Mouse (Mus musculus) Patski (cell line): ENCODE data around the gene Flywch1. TPM values are rescaled to one million over a fixed set of nuclear protein-coding genes. Genes with fewer than 3 reads are reported as not detected.

Experiments used
- ATAC-seq: fragments of 100-300 bp; one replicate; pipeline ENCODE4 v1.8.0; 2021
- CTCF ChIA-PET: fragments of 350-600 bp; sonication (Branson Sonifier 250); formaldehyde crosslinking; loops from one replicate; lab custom pipeline; 2022; ENCODE audit warnings: inconsistent platforms; lab: Charles Lee
- POLR2A ChIA-PET: fragments of 350-600 bp; sonication (Branson Sonifier 250); formaldehyde crosslinking; loops from one replicate; lab custom pipeline; 2022; ENCODE audit warnings: antibody characterized with exemption, inconsistent platforms; lab: Charles Lee
- DNase-seq: peaks from one replicate; pipeline ENCODE4 v3.0.0-alpha.2; 2011; ENCODE audit warnings: low read depth, low spot score
- H3K27me3 ChIP-seq: fragments of 371-371 bp; one replicate; pipeline ENCODE4 v1.5.1; 2021
- CTCF ChIP-seq: fragments of 100-300 bp; IDR thresholded peaks from one replicate; pipeline ENCODE4 v1.5.1; 2021
- in situ Hi-C: fragments of 300-500 bp; cut with MboI; formaldehyde crosslinking; loops from 3 replicates; pipeline ENCODE4 v1.11.1; 2018; ENCODE audit warnings: low pct_unique_long_range_greater_than_20kb, mixed read lengths
- polyA plus RNA-seq: library from polyadenylated mRNA; unstranded; gene quantifications from one replicate; pipeline ENCODE4 v1.2.3, GENCODE M21; 2021

The Flywch1 gene
- polyA plus RNA-seq, 1 experiment from 2014 or later = 96.0 TPM

DNA sequence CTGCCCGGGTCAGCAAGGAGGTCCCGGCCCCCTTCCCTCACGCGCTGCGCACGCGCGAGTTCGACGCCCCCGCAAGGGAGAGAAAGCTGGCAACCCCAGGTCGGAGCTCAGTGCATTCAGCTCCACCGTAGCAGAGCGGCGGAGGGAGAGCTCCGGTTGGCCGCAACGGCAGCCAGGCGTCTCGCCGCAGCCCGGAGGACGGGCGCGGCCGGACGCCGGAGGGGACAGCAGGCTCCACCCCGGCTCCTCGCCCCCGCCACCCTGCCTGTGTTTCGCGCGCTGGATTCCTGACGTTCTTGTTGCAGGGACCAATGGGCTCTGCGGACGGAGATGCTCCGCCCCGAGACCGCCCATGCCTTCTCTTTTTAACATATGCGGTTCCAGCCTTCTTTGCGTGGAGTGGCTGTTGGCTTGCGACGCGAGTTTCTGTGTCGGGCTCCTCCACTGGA lies 31.2 kb downstream of the Flywch1 start:
- ChIA-PET POLR2A (interaction anchor here (0.6 to 1.2 kb wide), 2 partner anchors 11 to 13 kb away, joined by 4 to 5 read pairs; no protein-coding TSS in a partner anchor), CTCF (interaction anchor here (1.0 to 1.5 kb wide), 3 partner anchors 9 to 34 kb away, joined by 4 to 5 read pairs (median 4); no protein-coding TSS in a partner anchor)
- in situ Hi-C loops = no loop called here
- DNase-seq (no peak), ATAC-seq (peak; percentile 76)
- TF ChIP-seq CTCF = no peak
- peaks cover 4% of the 10 kb centered on the region for H3K27me3 ChIP-seq

DNA sequence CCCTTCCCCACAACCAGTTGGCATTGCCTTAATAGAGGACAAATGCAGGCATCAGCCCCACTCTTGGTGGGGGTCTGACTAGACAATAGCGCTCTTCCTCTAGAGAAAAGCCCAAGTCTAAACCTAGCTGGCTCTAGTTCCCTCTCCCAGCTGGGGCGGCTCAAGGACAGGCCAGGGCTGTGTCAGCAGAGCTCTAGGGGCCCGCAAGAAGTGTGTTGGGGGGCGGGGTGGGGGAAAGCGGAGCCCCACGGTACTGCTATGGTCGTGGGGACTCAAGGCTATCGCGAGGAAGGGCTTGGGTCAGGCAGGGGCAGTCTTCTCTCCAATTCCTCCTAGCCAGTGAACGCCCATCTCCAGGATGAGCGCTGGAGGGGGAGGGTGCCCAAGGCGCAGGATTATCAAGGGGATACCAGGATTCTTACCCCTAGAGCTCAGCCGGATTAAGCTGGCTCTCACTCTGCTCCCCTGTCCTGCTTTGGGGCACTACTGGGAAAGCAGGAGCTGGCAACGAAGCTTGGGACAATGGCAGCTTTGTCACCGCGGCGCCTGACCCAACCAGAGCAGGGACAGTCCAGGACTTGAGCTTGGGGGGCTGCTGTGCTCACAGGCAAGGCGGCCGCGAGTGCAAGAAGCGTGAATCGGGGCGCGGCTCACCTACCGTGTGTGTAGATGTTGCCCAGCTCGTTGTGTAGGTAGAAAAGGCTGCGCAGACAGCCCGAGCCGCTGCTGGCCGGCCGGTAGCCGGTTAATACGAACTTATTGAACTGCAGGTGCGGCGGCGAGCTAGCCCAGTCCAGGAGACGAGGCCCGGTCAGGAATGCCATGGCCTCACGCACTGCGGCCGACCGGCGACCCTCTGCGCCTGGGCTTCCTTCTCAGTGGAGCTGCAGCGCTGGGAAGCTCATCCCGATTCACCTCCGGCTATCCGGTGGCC lies 31.9 kb downstream of the Flywch1 start:
- ChIA-PET POLR2A (interaction anchor here (1.2 kb wide), 1 partner anchor 13 kb away, joined by 4 read pairs; no protein-coding TSS in a partner anchor), CTCF (interaction anchor here (0.9 to 1.6 kb wide), 6 partner anchors 9 to 33 kb away, joined by 3 to 5 read pairs (median 4); no protein-coding TSS in a partner anchor)
- ATAC-seq (peak; percentile 11), DNase-seq (no peak)
- no peak for TF ChIP-seq CTCF
- in situ Hi-C loops = no loop called here
- H3K27me3 ChIP-seq = no peaks in the 10 kb centered on the region

DNA sequence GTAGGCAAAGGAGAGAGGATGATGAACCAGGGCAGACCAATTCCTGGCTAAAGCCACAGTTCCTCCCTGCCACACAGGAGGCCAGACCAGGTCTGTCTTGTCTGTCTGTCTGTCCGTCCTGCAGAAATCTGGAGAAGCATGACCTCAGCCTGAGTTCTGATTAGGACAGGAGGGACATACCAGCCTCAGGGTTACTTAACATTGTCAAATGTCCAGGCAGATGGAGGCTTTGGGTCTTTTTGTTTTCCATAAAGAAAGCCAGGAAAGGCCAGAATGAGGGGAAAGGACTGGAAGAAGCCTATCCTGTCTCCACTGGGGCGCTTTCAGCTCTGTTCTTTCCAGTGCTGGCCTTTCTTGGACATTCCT lies 32.6 kb downstream of the Flywch1 start:
- ATAC-seq (no peak), DNase-seq (no peak)
- ChIA-PET CTCF (interaction anchor here (1.5 to 1.6 kb wide), 2 partner anchors 10 to 14 kb away, joined by 3 to 5 read pairs; no protein-coding TSS in a partner anchor), POLR2A (no interaction called here)
- no peaks in the 10 kb centered on the region for H3K27me3 ChIP-seq
- in situ Hi-C loops = no loop called here
- TF ChIP-seq CTCF = no peak

DNA sequence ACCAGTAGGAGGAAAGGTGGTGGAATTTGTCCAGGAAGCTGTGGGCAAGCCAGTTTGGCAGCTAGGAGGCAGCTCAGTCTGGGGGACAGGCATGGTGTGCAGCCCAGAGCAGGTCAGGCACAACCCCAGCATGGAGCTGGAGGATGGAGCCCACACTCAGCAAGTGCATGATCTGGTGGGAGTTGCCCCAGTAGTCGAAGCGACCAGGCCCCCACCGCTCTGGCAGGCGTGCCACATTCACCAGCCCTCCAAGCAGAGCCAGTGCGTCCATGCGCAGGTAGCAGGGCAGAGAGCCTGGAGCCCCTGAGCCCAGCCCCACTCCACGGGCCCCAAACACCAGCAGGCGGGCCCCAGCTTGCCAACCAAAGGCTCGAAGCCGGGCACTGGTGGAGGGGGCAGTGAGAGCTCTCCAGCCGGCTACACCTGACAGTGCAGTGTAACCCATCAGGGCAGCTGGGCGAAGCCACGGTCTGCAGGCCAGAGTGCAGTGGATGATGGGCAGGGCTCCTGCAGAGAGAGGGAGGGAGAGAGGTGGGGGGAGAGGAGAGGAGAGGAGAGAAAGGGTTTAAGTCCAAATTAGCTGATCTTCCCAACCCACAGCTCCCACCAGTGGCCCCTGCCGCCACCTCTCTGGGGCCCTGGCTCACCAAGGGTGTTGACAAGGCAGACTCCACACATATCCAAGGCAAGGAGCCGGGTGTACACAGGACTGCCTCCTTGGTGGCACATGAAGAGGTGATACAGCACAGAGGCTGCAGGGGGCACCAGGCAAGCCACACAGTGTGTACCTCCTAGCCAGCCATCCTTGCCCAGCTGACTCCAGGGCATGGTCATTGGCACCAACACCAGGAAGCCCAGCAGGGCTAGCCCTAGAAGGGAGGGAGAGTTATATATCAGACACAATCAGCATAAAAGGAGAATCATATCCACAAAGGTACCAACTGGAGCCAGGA lies 33.6 kb downstream of the Flywch1 start:
- in situ Hi-C loops = no loop called here
- CTCF ChIA-PET = interaction anchor here (1.2 to 1.6 kb wide), 3 partner anchors 9 to 13 kb away, joined by 3 to 5 read pairs (median 4); no protein-coding TSS in a partner anchor
- ATAC-seq (no peak), DNase-seq (no peak)
- no peak for TF ChIP-seq CTCF
- no peaks in the 10 kb centered on the region for H3K27me3 ChIP-seq
- POLR2A ChIA-PET = no interaction called here

DNA sequence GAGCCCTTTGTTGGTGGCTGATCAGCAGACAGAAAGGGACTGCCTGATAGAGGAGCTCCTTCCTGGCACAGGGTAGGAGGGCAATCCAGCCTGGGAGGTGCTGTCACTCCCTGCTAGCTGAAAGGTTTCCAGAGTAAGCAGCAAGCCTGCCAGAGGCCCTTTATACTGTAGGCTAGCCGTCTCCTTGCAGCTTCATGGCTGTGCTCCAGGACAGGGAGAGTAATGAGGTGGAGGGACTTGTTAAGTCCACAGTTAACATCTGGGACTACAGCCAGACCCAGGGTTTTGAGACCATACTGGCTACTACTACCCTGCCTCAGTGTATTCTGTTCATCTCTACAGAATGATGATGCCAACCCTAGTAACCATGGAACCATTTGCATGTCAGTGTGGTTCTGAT lies 37.1 kb downstream of the Flywch1 start:
- ChIA-PET POLR2A (no interaction called here), CTCF (no interaction called here)
- in situ Hi-C loops = no loop called here
- DNase-seq (no peak), ATAC-seq (no peak)
- TF ChIP-seq CTCF = no peak
- H3K27me3 ChIP-seq = no peaks in the 10 kb centered on the region

DNA sequence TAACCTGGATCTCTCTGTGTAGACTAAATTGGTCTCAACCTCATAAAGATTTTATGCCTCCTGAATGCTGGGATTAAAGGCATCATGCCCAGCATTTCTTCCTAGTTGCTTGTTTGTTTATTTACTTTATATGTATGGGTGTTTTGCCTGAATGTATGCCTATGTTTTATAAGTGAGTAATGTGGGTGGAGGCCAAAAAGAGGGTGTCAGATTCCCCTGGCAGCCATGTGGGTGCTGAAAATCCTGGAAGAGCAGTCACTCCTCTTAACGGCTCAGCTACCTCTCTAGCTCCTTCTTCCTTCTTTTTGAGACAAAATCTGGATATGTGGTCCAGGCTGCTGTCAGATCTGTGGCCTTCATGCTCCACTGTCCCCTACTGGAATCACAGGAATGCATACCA lies 41.0 kb downstream of the Flywch1 start:
- DNase-seq (no peak), ATAC-seq (no peak)
- no peak for TF ChIP-seq CTCF
- in situ Hi-C loops = no loop called here
- no peaks in the 10 kb centered on the region for H3K27me3 ChIP-seq
- ChIA-PET CTCF (no interaction called here), POLR2A (no interaction called here)

DNA sequence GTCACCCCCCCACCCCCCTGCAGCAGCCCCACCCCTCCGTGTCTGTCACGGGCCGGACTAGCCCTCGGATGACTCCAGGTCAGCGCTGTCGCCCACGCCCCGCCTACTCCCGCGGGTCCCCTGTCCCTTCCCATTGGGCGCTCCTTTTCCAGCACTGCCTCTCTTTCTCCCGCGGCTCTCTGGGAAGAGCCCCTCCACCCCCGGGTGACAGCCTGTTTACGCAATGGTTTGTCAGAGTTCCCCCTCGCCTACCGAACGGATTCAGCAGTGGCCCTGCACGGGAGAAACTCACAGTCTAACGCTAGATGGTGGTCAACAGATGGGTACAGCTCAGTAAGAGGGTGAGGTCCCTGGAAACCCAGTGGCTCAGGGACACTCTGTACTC lies 44.7 kb downstream of the Flywch1 start:
- in situ Hi-C loops = no loop called here
- H3K27me3 ChIP-seq = peaks cover 3% of the 10 kb centered on the region
- TF ChIP-seq CTCF = no peak
- DNase-seq = no peak
- POLR2A ChIA-PET = interaction anchor here (1.1 kb wide), 1 partner anchor 13 kb away, joined by 4 read pairs; no protein-coding TSS in a partner anchor
- peak; percentile 52 for ATAC-seq
- CTCF ChIA-PET = no interaction called here

DNA sequence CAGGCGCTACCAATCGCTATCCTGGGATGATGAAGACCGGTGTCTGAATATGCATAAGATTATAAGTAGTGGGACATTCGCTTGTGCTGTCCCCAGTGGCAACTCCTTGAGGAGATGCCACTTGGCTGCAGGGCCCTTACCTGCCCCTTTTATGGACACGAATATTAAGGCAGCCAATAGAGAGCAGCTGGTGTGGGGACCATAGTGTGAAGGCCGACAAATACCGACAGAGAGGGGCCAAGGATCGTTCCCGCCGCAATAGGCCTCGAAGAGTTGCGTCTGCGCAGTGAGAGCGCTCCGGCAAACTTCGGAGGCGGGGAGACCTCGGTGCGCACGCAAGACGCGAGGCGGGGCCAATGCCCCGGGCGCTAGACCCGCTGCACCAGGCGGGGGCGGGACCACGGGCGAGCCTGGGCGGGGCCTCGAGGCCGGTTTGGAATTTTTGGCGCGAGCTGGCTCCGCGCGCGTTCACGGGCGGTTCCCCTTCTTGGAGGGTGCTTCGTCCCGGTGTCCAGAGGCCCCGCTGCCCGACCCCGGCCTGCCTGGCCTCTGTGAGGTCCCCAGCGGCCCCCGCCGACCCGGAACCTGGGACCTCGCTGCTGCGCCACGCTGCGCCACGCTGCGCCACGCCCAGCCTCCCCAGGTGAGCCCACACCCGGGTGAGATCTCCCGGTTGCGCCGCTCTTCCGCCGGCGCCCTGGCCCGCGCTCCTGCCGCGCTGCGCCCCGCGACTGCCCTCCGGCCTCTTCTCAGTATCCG lies 45.2 kb downstream of the Flywch1 start, which contains the start of gene Pkmyt1:
Pkmyt1 (plus strand) TSS at position 338 of the 759 bp plus-strand sequence.
- DNase-seq = no peak
- H3K27me3 ChIP-seq = peaks cover 3% of the 10 kb centered on the region
- peak; percentile 82 for ATAC-seq
- no peak for TF ChIP-seq CTCF
- ChIA-PET POLR2A (interaction anchor here (1.1 kb wide), 1 partner anchor 14 kb away, joined by 4 read pairs; no protein-coding TSS in a partner anchor), CTCF (interaction anchor here (1.2 to 1.3 kb wide), 2 partner anchors 17 to 20 kb away, joined by 3 to 6 read pairs; no protein-coding TSS in a partner anchor)
- in situ Hi-C loops = no loop called here

DNA sequence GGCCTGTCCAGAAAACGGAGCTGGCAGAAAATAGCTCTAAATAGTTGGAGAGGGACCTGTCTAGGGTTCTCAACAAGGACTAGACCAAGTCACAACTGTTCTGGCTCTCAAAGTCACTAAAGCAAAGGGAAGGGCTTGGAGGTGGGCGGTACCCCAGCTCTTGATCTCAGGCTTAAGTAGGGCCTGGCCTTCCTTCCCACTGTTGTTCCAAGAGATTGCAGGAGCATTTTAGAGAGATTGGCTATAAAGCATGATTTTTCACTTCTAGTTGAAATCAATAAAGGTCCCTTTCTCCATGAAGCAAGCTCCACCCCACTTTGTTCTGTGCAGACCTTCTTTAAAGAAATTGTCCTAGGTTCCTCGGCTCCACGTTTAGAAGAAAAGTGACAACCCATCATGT lies 45.9 kb downstream of the Flywch1 start:
- ChIA-PET CTCF (interaction anchor here (1.2 to 1.7 kb wide), 3 partner anchors 13 to 19 kb away, joined by 3 to 6 read pairs (median 3); no protein-coding TSS in a partner anchor), POLR2A (no interaction called here)
- TF ChIP-seq CTCF = no peak
- ATAC-seq = no peak
- DNase-seq = no peak
- H3K27me3 ChIP-seq = peaks cover 3% of the 10 kb centered on the region
- in situ Hi-C loops = no loop called here
